Comparison of ENCODE assay signal across 7 mouse cellular contexts in the genomic region with DNA sequence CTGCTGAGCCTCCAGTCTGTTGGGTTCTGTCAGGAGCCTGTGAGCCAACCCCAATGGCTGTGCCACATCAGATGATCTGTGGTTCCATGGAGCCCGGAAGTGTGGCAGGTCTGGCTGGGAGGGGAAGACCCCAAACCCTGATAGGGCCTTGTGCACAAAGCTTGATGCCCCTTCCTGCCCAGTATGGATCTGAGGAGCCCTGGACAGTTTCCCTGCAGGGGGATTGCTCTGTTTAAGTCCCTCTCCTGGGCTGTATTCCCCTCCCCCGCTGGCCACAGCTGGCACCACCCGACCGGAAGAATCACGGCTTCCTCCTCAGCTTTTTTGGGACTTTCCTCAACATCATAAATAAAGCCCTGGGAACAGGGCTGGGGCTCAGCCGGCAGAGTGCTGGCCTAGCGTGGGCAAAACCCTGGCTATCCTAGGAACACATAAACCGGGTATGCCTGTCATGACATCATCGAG. TPM values are rescaled to one million over a fixed set of nuclear protein-coding genes. Genes with fewer than 3 reads are reported as not detected.
DNase-seq lines count a peak whose midpoint lies in the region; ATAC-seq and TF ChIP-seq lines count a peak whose summit lies in the region.

No protein-coding gene starts in this region.

- H3K36me3 ChIP-seq in midbrain, embryonic 11.5 days (ENCODE audit: control insufficient read depth, insufficient read depth, low read length): peaks cover 2% of the 10 kb centered on the region; the same call in 1 of the 2 replicates
- peaks cover 18% of the 10 kb centered on the region; the same call in 1 of the 2 replicates for H3K36me3 ChIP-seq in midbrain, embryonic 13.5 days
- H3K36me3 ChIP-seq in limb, embryonic 11.5 days (ENCODE audit: control insufficient read depth, insufficient read depth, low read length): peaks cover 2% of the 10 kb centered on the region; the same call in 1 of the 2 replicates
- H3K36me3 ChIP-seq in small intestine, adult 2 months (ENCODE audit: control insufficient read depth, insufficient read depth, low read length): peaks cover 9% of the 10 kb centered on the region; the same call in 1 of the 2 replicates

- no peak for TF ChIP-seq POLR2A in small intestine, adult 2 months (IDR thresholded peaks at IDR 0.05; ENCODE audit: low read depth, low read length)

- DNase-seq in midbrain, embryonic 11.5 days (ENCODE audit: low spot score, missing footprints): no peak
- DNase-seq in heart, adult 8-10 months (ENCODE audit: low spot score): peak; percentile 45
- peak; percentile 42 for DNase-seq in limb, embryonic 11.5 days (ENCODE audit: low spot score)
- no peak for DNase-seq in cerebellum, adult 11 months

- 69% methylated on average over 9 of the region's 9 CpGs for WGBS in midbrain, embryonic 11.5 days
- WGBS in midbrain, embryonic 13.5 days: 54% methylated on average over 9 of the region's 9 CpGs
- 58% methylated on average over 9 of the region's 9 CpGs for WGBS in limb, embryonic 11.5 days
- WGBS in small intestine, adult 2 months: 54% methylated on average over 9 of the region's 9 CpGs

- no peak overlapping the region for H3K4me2 ChIP-seq in midbrain, embryonic 11.5 days
- H3K4me2 ChIP-seq in midbrain, embryonic 13.5 days (replicated peaks): no peak overlapping the region
- no peak overlapping the region for H3K4me2 ChIP-seq in limb, embryonic 11.5 days (ENCODE audit: low read depth, severe bottlenecking)

- 0 out of 2 replicates have a peak, but pooled peaks have one; percentile 8 for ATAC-seq in midbrain, embryonic 11.5 days (ENCODE audit: low FRiP score)
- ATAC-seq in midbrain, embryonic 13.5 days: no peak; the same call in 1 of the 2 replicates
- ATAC-seq in limb, embryonic 11.5 days (ENCODE audit: insufficient number of reproducible peaks, low FRiP score, low TSS enrichment, low read depth): no peak
- ATAC-seq in frontal cortex, adult (ENCODE audit: low TSS enrichment): no peak

- no peak overlapping the region for H3K4me3 ChIP-seq in midbrain, embryonic 11.5 days (ENCODE audit: low read depth, low read length)
- no peak overlapping the region for H3K4me3 ChIP-seq in midbrain, embryonic 13.5 days (replicated peaks)
- H3K4me3 ChIP-seq in limb, embryonic 11.5 days (ENCODE audit: low read depth, low read length): no peak overlapping the region
- no peak overlapping the region for H3K4me3 ChIP-seq in small intestine, adult 2 months (ENCODE audit: low read depth, low read length)

- TF ChIP-seq CTCF in small intestine, adult 2 months (IDR thresholded peaks at IDR 0.05; ENCODE audit: extremely low read depth, insufficient read length, insufficient replicate concordance, low read depth, low read length): no peak

- no peak overlapping the region for H3K9ac ChIP-seq in midbrain, embryonic 11.5 days (ENCODE audit: low read length)
- no peak overlapping the region for H3K9ac ChIP-seq in midbrain, embryonic 13.5 days (replicated peaks)
- H3K9ac ChIP-seq in limb, embryonic 11.5 days (ENCODE audit: low read length): no peak overlapping the region

- no peaks in the 10 kb centered on the region for H3K9me3 ChIP-seq in midbrain, embryonic 11.5 days (ENCODE audit: control insufficient read depth, low read length)
- H3K9me3 ChIP-seq in midbrain, embryonic 13.5 days: no peaks in the 10 kb centered on the region
- no peaks in the 10 kb centered on the region for H3K9me3 ChIP-seq in limb, embryonic 11.5 days (ENCODE audit: control insufficient read depth, low read length)

- H3K4me1 ChIP-seq in midbrain, embryonic 11.5 days (ENCODE audit: control insufficient read depth, insufficient read depth, low read length): 0 out of 2 replicates have a peak, but pooled peaks cover 2% of the 10 kb centered on the region
- peaks cover 14% of the 10 kb centered on the region; the same call in 1 of the 2 replicates for H3K4me1 ChIP-seq in midbrain, embryonic 13.5 days (replicated peaks)
- peaks cover 7% of the 10 kb centered on the region; the same call in 1 of the 2 replicates for H3K4me1 ChIP-seq in limb, embryonic 11.5 days (ENCODE audit: control insufficient read depth, insufficient read depth, low read length)
- peaks cover 6% of the 10 kb centered on the region for H3K4me1 ChIP-seq in small intestine, adult 2 months (ENCODE audit: control insufficient read depth, insufficient read depth, insufficient read length, low read length)

- no peaks in the 10 kb centered on the region for H3K27me3 ChIP-seq in midbrain, embryonic 11.5 days (ENCODE audit: control insufficient read depth, insufficient read depth, low read length)
- H3K27me3 ChIP-seq in midbrain, embryonic 13.5 days: no peaks in the 10 kb centered on the region
- no peaks in the 10 kb centered on the region for H3K27me3 ChIP-seq in limb, embryonic 11.5 days (ENCODE audit: control insufficient read depth, insufficient read depth, low read length)
- H3K27me3 ChIP-seq in small intestine, adult 2 months (ENCODE audit: control insufficient read depth, insufficient read depth, low read length): no peaks in the 10 kb centered on the region

- H3K27ac ChIP-seq in midbrain, embryonic 11.5 days (ENCODE audit: low read depth, low read length): no peak overlapping the region
- no peak overlapping the region for H3K27ac ChIP-seq in midbrain, embryonic 13.5 days
- H3K27ac ChIP-seq in limb, embryonic 11.5 days (replicated peaks; ENCODE audit: low read depth, low read length): no peak overlapping the region
- H3K27ac ChIP-seq in small intestine, adult 2 months (ENCODE audit: insufficient read depth, low read depth, low read length): peak overlapping the region; percentile 33; the same call in 1 of the 2 replicates

RNA-seq across cellular contexts. Expression of a gene that starts 6.5 kb away (rescaled TPM):
- polyA plus RNA-seq in midbrain, embryonic 11.5 days (2014; fragmentation: Nextera tagmentation; extraction: Ambion mirVana): 7.1 and 8.0 TPM in 2 replicates
- 7.7 and 10.5 TPM in 2 replicates for polyA plus RNA-seq in midbrain, embryonic 13.5 days (2015; fragmentation: Nextera tagmentation; extraction: Ambion mirVana)
- total RNA-seq in heart, adult 8-10 months (2022): 10 to 100 TPM in 3 of 4 experiments, 1 to 10 TPM in 1; 7.9 to 23.0 (median 13.6) TPM
- 4.9 and 5.1 TPM in 2 replicates for polyA plus RNA-seq in limb, embryonic 11.5 days (2014; fragmentation: Nextera tagmentation; extraction: Ambion mirVana)
- polyA plus RNA-seq in small intestine, adult 2 months (2012; rRNA removed): 26.1 and 49.9 TPM in 2 replicates

RNA-seq across cellular contexts. Expression of a gene that starts 24.8 kb away (rescaled TPM):
- 0.38 TPM in 1 of 2 replicates, not detected in the other for polyA plus RNA-seq in midbrain, embryonic 11.5 days (2014; fragmentation: Nextera tagmentation; extraction: Ambion mirVana)
- polyA plus RNA-seq in midbrain, embryonic 13.5 days (2015; fragmentation: Nextera tagmentation; extraction: Ambion mirVana): not detected in 2 replicates
- total RNA-seq in heart, adult 8-10 months (2022): under 1 TPM in 2 of 4 experiments, not detected in 2; 0.16 to 0.49 TPM
- polyA plus RNA-seq in limb, embryonic 11.5 days (2014; fragmentation: Nextera tagmentation; extraction: Ambion mirVana): not detected in 2 replicates
- 2.5 and 5.4 TPM in 2 replicates for polyA plus RNA-seq in small intestine, adult 2 months (2012; rRNA removed)

RNA-seq across cellular contexts. Expression of a gene that starts 28.2 kb away (rescaled TPM):
- 9.1 and 10.1 TPM in 2 replicates for polyA plus RNA-seq in midbrain, embryonic 11.5 days (2014; fragmentation: Nextera tagmentation; extraction: Ambion mirVana)
- 14.6 and 18.3 TPM in 2 replicates for polyA plus RNA-seq in midbrain, embryonic 13.5 days (2015; fragmentation: Nextera tagmentation; extraction: Ambion mirVana)
- 1 to 10 TPM; 6.5 to 8.4 (median 7.1) TPM for total RNA-seq in heart, adult 8-10 months (2022)
- polyA plus RNA-seq in limb, embryonic 11.5 days (2014; fragmentation: Nextera tagmentation; extraction: Ambion mirVana): 11.7 and 14.6 TPM in 2 replicates
- 63.9 and 71.9 TPM in 2 replicates for polyA plus RNA-seq in small intestine, adult 2 months (2012; rRNA removed)

RNA-seq across cellular contexts. Expression of a gene that starts 30.0 kb away (rescaled TPM):
- polyA plus RNA-seq in midbrain, embryonic 11.5 days (2014; fragmentation: Nextera tagmentation; extraction: Ambion mirVana): 10.9 and 12.4 TPM in 2 replicates
- polyA plus RNA-seq in midbrain, embryonic 13.5 days (2015; fragmentation: Nextera tagmentation; extraction: Ambion mirVana): 19.6 and 26.9 TPM in 2 replicates
- total RNA-seq in heart, adult 8-10 months (2022): 10 to 100 TPM; 12.5 to 14.4 (median 13.2) TPM
- polyA plus RNA-seq in limb, embryonic 11.5 days (2014; fragmentation: Nextera tagmentation; extraction: Ambion mirVana): 3.8 and 3.9 TPM in 2 replicates
- polyA plus RNA-seq in small intestine, adult 2 months (2012; rRNA removed): 0.90 and 2.9 TPM in 2 replicates

RNA-seq across cellular contexts. Expression of a gene that starts 40.7 kb away (rescaled TPM):
- 161 and 166 TPM in 2 replicates for polyA plus RNA-seq in midbrain, embryonic 11.5 days (2014; fragmentation: Nextera tagmentation; extraction: Ambion mirVana)
- 160 TPM in 2 replicates for polyA plus RNA-seq in midbrain, embryonic 13.5 days (2015; fragmentation: Nextera tagmentation; extraction: Ambion mirVana)
- total RNA-seq in heart, adult 8-10 months (2022): 10 to 100 TPM; 37.9 to 47.4 (median 45.7) TPM
- polyA plus RNA-seq in limb, embryonic 11.5 days (2014; fragmentation: Nextera tagmentation; extraction: Ambion mirVana): 154 and 161 TPM in 2 replicates
- polyA plus RNA-seq in small intestine, adult 2 months (2012; rRNA removed): 35.9 and 64.7 TPM in 2 replicates

Comparison
In these comparisons a context has a peak if more than half of its experiments do, and no peak if none do; other contexts are left out.
1. DNase-seq: peak in heart, adult 8-10 months (single experiment) and limb, embryonic 11.5 days (single experiment); none in midbrain, embryonic 11.5 days (single experiment) and cerebellum, adult 11 months (single experiment).